Mouse (Mus musculus) pancreas, adult 10 weeks (tissue): Measurements from ENCODE around the gene Olfr134. TPM values are rescaled to one million over a fixed set of nuclear protein-coding genes. Genes with fewer than 3 reads are reported as not detected.

Experiments
- polyA plus RNA-seq: library from polyadenylated mRNA; stranded (reverse); fragments of 350-450 nt; fragmentation: Illumina TruSeq; extraction: RNeasy Lipid Tissue Mini Kit (QIAGEN cat#74804); gene quantifications from one replicate; pipeline ENCODE4 v1.2.3, GENCODE M21; 2015; ENCODE audit warnings: low read depth, low replicate concordance; ENCODE audit not compliant: insufficient read depth

Gene Olfr134
- polyA plus RNA-seq: not detected

GRCm38 (mm10) chr17:38171088-38171487 is at the start of gene Olfr134:
TSS of gene Olfr134 (plus strand) at chr17:38171388.

GRCm38 (mm10) chr17:38134426-38134825 is 36.8 kb upstream of the Olfr134 start, which contains the start of gene Olfr132:
TSS of gene Olfr132 (minus strand) at chr17:38134526.

GRCm38 (mm10) chr17:38144981-38145380 is 26.2 kb upstream of the Olfr134 start, which contains the start of gene Olfr133:
TSS of gene Olfr133 (plus strand) at chr17:38145281.

DNA sequence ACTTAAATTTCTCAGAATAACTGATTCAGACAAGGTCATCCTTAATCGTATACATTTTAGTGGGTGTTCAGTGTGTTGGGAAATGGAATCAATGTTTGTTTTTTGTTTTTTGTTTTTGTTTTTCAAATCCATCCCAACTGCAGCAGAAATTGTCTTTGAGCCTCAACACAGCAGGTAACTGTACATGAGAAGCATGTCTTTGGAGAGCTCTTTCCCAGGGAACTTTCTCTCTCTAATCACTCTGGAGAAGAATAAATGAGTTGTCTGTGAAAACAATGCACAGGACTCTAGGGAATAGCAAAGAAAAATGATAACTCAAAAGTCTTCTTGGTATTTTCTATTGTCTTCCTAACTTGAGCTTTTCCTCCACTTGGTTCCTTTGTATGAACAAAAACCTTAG is 32.8 kb downstream of the Olfr134 start, which contains the start of gene Olfr135:
Olfr135 (plus strand) TSS at position 301 of the 400 bp plus-strand sequence.

Other genes with a start within 250 kb of the Olfr134 start
- not detected for gene Olfr761, start 218.3 kb upstream of the Olfr134 start, polyA plus RNA-seq
- not detected for gene Olfr129, start 111.3 kb upstream of the Olfr134 start, polyA plus RNA-seq
- gene Olfr130, start 107.5 kb upstream of the Olfr134 start, polyA plus RNA-seq: not detected
- gene Olfr131, start 82.7 kb upstream of the Olfr134 start, polyA plus RNA-seq: not detected
- gene Olfr132, start 36.9 kb upstream of the Olfr134 start, polyA plus RNA-seq: not detected
- gene Olfr133, start 26.1 kb upstream of the Olfr134 start, polyA plus RNA-seq: not detected
- not detected for gene Olfr135, start 32.9 kb downstream of the Olfr134 start, polyA plus RNA-seq
- gene Olfr138, start 89.6 kb downstream of the Olfr134 start, polyA plus RNA-seq: not detected
- gene Olfr137, start 136.2 kb downstream of the Olfr134 start, polyA plus RNA-seq: not detected
- gene Olfr136, start 158.4 kb downstream of the Olfr134 start, polyA plus RNA-seq: not detected
- gene Esp36, start 248.8 kb downstream of the Olfr134 start, polyA plus RNA-seq: not detected